Mouse (Mus musculus): ENCODE data around the gene P3h4. TPM values are rescaled to one million over a fixed set of nuclear protein-coding genes. Genes with fewer than 3 reads are reported as not detected.

Gene P3h4
- total RNA-seq, 2 experiments from 2014 or later, result 8.7 to 9.4 TPM

Small RNAs within 50 kb of the gene (microRNA-seq; reads per million reads assigned to microRNA genes)
- 0 reads per million in 2 experiments for gene Gm27374

Other genes with a start within 250 kb of the P3h4 start
- gene Krt9, start 221.6 kb downstream of the P3h4 start, total RNA-seq (2021), result 1 to 10 TPM; 2.5 to 2.7 TPM
- gene Krt14, start 207.3 kb downstream of the P3h4 start, total RNA-seq (2021), result not detected
- not detected for gene Krt16, start 165.9 kb downstream of the P3h4 start, total RNA-seq (2021)
- not detected for gene Krt17, start 153.8 kb downstream of the P3h4 start, total RNA-seq (2021)
- not detected for gene Krt42, start 145.0 kb downstream of the P3h4 start, total RNA-seq (2021)
- 100 to 1,000 TPM; 775 to 777 TPM for gene Eif1, start 95.0 kb downstream of the P3h4 start, total RNA-seq (2021)
- not detected for gene Gast, start 80.4 kb downstream of the P3h4 start, total RNA-seq (2021)
- gene Hap1, start 58.7 kb downstream of the P3h4 start, total RNA-seq (2021), result 100 to 1,000 TPM; 148 to 154 TPM
- gene Jup, start 17.1 kb downstream of the P3h4 start, total RNA-seq (2021), result 10 to 100 TPM; 36.5 to 39.8 TPM
- 1 to 10 TPM; 4.4 to 5.0 TPM for gene Fkbp10, start 861 bp upstream of the P3h4 start, total RNA-seq (2021)
- gene Nt5c3b, start 27.0 kb upstream of the P3h4 start, total RNA-seq (2021), result 10 to 100 TPM; 56.9 to 62.8 TPM
- gene Klhl10, start 27.1 kb upstream of the P3h4 start, total RNA-seq (2021), result 1 to 10 TPM; 1.4 to 1.9 TPM
- 100 to 1,000 TPM; 126 to 127 TPM for gene Klhl11, start 57.9 kb upstream of the P3h4 start, total RNA-seq (2021)
- 100 to 1,000 TPM; 103 to 109 TPM for gene Acly, start 113.2 kb upstream of the P3h4 start, total RNA-seq (2021)
- gene Ttc25, start 130.8 kb upstream of the P3h4 start, total RNA-seq (2021), result 1 to 10 TPM in 1 of 2 experiments, under 1 TPM in 1; 0.82 to 1.3 TPM
- 100 to 1,000 TPM; 246 to 256 TPM for gene Cnp, start 160.1 kb upstream of the P3h4 start, total RNA-seq (2021)
- 10 to 100 TPM; 12.5 to 15.1 TPM for gene Nkiras2, start 204.4 kb upstream of the P3h4 start, total RNA-seq (2021)
- gene Dnajc7, start 205.3 kb upstream of the P3h4 start, total RNA-seq (2021), result 100 to 1,000 TPM; 249 to 265 TPM